Mouse (Mus musculus): Measurements from ENCODE around the gene Gm11992.

The Gm11992 gene

GRCm38 (mm10) chr11:9116916-9117315 is 68.5 kb downstream of the Gm11992 start:
- DNase-seq = no peak

- DNase-seq = no peak
Observed at GRCm38 (mm10) chr11:9117358-9118049, 69.1 kb downstream of the Gm11992 start.

GRCm38 (mm10) chr11:9118050-9118420 is 69.6 kb downstream of the Gm11992 start, which contains the start of gene Upp1:
TSS of gene Upp1 (plus strand) at chr11:9118103.
- DNase-seq = no peak

GRCm38 (mm10) chr11:9118421-9119121 is 70.2 kb downstream of the Gm11992 start:
- DNase-seq = no peak
